Mouse (Mus musculus) layer of hippocampus, adult 18-20 months (tissue): ENCODE data around the gene Pnmt. TPM values are rescaled to one million over a fixed set of nuclear protein-coding genes. Genes with fewer than 3 reads are reported as not detected.
"Not testable (repeated sequence)": the region's sequence is repeated elsewhere in the genome, so short reads cannot be mapped to it uniquely, and the experiment has no call there.

Experiments used
- DNase-seq, 2 experiments: peaks; one replicate each; pipeline ENCODE4 v3.0.0; 2022; ENCODE audit warnings: low spot score in 2 of 2
- total RNA-seq, 2 experiments: library from RNA; stranded (reverse); gene quantifications; 2 replicates each; pipeline ENCODE4 v1.2.3; 2021

The Pnmt gene
- total RNA-seq, 2 experiments from 2014 or later, result 0.37 TPM; not detected in 1

DNA sequence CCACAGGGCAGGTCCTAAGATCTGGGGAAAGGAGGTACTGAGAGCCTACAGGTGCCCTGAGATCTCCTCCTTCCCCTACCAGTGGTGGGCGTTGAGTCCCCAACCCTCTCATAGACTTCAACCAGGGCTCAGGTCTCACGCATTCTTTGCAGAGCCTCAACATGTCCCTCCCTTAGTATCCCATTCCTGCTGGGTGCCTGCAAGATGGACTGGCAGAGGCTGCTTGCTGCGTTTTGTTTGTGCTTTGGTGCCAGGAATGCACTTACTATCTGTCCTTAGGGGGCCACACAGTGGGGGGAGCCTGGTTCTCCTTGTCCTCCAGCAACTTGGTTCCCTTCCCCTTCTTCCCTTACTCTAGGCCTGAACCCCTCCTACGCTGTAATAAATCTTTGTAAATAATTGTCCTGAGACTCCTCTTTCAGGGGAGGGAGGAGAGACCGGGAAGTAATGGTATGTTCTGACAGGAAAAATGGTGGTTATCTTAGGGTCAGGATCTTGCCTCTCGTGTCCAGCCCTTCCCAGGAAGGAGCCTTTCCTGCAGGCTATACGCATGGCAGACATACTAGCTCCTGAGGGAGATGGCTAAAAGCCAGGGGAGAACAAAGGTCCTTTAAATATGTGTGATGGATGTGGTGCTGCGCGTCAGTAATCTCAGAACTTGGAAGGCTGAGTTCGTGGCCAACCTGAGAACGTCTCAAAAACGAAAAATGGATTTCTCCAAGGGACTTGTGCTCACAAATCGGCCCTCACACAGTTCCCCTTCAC, 28.7 kb upstream of the Pnmt start:
- no peak for DNase-seq

DNA sequence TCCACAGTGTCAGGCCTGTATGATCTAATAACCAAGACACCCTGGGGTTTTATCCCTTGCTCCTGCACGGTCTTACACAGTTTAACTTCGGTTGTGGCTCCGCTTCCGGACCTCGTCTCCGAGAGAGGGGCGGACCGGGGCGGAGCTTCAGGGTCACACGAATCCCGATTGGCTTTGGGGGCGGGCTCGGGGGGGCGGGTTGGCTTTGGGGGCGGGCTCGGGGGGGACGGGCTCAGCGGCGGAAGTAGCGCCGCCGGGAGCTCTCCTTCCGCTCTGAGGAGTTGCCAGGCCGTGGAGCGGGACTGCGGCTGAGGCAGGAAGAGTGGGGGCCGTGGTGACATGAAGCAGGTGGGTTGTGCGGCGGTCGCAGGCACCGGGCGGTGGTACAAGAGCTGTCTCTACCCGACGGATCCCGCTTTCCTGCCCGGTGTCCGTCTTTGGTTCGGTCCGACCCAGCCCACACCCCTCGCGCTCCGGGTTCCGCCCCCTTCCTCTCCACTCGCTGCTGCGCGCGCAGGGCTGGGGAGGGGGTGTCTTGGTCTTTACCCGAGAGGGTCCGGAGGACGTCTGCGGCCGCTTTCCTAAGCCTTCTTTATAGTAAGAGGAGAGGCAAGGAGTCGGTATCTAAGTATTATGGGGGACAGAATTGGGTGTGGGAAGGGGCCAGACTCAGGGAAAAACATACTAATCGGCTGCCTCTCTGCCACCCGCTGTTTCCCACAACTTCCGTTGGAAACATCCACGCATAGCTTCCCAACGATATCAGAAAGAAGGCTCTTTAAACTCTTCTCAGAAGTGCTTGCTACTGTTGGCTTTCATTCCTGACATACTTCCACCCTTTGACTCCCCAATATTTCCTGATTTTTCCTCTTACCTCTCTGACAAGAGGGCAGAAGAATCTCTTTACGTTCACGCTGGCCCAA, 27.8 kb upstream of the Pnmt start, which contains the start of gene Stard3:
TSS of gene Stard3 (plus strand) at position 208 of the 923 bp plus-strand sequence.
- DNase-seq, result peak; percentile 68 to 86

DNA sequence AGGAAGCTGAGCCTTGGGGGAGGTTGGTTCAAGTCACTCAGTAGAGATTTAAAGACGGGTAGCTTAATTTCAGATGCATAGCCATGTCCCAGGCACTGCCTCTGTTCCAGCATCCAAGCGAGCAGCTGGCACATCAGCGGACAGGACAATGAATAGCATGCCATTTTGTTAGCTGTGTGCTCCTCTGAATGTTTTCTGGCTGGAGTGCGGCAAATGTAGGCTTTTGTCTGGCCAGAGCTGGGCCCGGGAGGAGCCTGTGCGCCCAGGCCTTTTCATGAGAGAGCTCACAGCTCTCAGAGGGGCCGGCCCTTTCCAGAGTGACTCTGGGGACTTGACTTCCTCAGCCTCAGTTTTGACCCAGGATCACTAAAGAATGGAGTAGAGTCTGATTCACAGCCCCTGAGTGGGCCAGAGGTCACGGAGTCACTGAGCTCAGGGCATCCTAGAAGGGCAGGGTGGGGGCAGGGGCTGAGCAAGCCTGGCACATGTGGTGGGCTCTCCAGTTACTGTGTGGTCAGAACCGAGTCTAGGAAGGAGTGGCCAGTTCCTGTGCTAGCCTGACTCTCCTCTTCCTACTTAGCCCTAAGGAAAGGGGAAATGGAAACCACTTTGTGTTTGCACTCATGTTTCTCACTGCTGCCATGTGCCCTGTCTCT, 25.3 kb upstream of the Pnmt start:
- DNase-seq, result no peak

DNA sequence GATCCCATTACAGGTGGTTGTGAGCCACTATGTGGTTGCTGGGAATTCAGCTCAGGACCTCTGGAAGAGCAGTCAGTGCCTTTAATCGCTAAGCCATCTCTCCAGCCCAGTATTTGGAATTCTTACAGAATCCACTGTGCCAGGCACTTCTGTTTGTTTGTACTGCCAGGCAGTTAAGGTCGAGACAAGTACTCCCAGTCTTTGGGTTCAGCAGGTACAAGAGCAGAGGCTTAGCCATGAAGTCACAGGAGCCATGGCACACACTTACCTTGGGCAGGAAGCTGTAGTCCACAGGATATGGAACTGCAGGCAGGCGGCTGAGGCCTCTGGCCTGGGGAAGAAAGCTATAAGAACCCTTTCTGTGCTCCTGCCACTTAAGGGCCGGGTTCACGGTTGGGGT, 22.4 kb upstream of the Pnmt start:
- DNase-seq, result no peak

DNA sequence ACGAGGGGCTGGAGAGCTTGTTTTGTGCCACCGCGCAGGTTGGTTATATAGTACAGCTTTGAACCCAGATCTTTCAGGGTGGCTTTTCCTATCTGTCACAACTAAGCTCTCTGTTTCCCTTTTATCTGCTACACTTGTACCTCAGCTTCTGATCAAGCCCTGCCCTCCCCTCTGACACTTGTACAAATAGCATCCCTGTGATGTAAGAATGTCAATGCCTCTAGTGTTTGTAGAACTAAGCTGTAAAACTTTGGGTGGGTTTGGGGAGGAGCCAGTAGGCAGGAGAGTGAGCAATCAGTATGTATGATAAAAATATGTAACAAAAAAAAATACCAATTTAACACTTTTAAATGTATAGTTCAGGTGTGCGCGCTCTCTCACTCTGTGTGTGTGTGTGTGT, 21.8 kb upstream of the Pnmt start:
- no peak for DNase-seq

DNA sequence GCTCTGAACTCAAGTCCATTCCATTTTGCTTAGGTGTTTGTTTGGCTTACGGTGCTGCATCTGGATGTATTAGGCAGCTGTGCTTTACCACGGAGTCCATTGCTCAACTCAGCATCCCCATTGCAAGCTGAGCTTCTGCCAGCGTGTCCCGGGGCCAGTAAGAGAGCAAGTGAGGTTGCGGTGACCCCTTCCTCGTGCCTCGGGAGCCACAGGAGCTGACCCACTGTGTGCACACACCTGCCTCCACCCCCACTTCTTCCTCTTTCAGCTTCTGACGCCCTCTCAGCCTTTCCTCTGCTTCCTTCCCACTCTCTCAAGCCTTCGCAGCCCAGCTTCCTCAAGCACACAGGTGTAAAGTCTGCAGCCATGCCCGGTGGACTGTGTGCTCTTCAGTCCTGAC, 20.0 kb upstream of the Pnmt start:
- no peak for DNase-seq

DNA sequence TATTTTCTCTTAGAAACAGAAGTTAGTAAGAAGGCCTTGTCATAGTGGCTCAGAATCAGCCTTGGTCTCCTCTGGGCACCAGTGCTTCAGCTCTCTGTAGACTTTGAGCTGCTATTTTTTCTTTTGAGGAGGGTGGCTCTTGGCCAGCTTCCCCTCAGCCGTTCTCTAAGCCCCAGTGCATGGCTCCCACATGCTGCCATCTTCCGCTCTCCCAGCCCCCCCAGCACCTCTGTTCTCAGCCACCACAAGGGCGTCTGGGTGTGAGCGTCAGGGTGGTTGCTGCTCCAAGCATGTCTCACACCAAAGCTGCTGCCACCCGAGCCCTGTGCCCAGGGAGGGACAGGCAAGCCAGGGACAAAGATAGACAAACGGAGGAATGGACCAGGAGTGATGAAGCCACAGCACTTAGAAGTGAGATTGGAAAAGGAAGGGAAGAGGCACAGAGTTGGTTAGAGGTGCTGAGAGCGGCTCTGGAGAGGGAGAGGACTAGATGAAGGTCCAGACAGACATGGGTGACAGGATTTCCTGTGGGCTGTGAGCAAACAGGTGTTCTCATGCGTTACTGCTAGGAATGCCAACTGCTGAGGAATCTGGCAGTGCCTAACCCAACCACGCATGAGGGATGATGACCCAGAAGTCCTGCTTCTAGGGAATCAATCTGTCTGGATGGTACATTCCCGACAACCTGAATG, 18.9 kb upstream of the Pnmt start:
- no peak for DNase-seq

DNA sequence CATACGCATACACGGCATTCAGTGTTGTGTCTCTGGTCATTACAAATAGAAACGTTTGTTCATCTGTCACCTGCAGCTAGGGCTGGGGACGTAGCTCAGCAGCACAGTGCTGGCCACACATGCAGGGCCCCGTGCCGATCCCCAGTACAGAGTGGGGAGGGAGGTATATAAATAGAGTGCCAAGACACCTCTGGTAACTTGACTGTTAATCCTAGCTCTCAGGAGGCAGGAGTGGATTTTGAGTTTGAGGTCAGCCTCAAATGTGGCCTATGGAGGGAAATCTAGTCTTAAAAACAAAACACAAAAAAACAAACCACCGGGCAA, 18.4 kb upstream of the Pnmt start:
- DNase-seq, result no peak

DNA sequence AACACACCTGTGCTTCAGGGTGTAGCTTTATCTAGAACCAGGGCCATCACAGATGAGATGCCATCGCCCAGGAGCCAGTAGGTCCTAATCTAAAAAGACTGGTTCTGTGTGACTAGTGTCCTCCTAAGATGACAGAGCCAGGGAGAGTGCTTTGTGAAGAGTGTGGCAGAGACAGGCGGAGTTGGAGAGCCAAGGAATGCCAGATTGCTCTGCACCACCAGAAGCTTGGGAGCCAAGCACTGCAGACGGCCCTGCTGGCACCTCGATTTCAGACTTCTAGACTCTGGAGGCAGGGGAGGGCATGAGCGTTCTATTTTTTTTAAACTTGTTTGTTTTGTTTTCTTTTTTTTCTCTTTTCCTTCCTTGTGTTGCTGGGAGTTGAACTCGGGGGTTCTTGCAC, 16.9 kb upstream of the Pnmt start:
- peak in 1 of 2 experiments; percentile 63 for DNase-seq

DNA sequence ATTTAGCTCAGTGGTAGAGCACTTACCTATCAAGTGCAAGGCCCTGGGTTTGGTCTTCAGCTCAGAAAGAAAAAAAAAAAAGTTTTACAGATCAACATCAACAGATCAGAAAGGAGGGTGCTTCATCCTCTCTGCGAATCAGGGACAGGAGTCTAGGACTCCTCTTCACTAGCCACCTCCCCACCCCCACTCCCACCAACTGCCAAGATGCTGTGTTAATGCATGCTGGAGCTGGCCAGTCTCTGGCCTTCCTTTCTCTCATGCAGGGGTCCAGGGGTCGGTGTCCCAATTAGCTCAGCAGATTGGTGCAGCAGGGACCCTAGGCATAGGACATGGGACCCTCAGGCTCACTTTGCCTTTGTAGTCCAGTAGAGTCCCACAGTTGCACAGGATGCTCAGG, 15.7 kb upstream of the Pnmt start:
- DNase-seq, result no peak

DNA sequence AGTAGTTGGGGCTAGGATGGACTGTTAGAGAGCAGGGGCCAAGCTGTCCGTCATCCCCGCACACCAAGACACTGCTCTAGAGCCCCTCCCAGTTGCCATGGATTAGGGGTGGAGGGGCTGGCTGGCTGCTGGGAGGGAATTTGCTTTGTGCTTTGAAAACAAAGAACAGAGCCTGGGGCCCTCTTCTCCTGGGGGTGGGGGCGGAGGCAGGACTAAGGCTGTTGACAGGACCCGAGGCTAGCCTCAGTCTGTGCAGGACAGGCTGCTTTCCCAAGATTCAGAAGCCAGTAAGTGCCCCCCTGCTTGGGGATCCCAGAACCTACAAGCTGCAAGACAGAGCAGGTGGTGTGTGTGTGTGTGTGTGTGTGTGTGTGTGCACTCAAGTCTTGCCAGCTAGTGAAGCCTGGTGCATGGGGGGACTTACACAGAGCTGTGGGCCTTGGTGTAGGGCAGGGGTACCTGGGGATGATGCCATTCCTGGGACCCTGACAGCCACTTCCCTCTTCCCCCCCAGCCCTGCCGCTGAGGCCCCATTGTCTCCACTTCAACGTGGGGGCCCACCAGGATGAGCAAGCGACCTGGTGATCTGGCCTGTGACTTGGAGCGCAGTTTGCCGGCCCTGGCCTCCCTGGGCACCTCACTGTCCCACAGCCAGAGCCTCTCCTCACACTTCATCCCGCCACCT, 14.6 kb upstream of the Pnmt start:
- DNase-seq, result no peak

DNA sequence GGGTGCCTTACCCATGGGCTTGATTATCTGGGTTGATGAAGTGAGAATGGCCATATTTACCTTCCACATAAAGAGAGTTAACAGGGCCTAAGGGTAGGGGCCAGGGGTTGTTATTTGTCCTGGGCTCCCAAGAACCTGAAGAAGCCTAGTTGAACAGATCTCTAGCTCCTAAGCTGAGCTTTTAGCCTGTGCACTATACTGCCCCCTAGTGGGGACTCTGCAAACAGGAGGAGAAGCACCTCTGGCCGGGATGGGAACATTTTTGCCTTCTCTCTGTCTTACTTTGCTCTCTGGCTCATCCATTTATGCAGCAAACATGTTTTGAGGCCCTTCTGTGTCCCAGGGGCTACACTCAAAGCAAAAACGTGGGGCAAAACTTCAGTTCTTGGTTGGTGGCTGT, 13.8 kb upstream of the Pnmt start:
- peak in 1 of 2 experiments; percentile 75 for DNase-seq

DNA sequence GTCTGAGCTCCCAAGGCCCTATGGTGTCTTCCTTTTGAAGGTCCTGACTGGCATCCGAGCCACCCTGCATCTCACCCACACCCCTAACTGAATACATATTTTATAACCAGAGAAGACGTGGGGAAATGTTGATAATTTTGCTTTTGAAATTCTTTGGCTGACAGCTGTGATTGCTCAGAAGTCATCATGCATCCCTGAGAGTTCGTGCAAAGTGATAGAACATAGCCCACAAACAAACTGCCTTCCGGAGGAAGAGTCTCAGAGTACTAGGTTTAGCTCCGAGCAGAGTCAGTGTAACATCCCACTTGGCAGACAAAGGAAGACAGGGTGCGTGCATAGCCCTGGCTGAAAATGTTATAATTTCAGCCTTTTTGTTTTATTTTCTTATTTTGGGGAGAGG, 13.0 kb upstream of the Pnmt start:
- peak in 1 of 2 experiments; percentile 62 for DNase-seq

DNA sequence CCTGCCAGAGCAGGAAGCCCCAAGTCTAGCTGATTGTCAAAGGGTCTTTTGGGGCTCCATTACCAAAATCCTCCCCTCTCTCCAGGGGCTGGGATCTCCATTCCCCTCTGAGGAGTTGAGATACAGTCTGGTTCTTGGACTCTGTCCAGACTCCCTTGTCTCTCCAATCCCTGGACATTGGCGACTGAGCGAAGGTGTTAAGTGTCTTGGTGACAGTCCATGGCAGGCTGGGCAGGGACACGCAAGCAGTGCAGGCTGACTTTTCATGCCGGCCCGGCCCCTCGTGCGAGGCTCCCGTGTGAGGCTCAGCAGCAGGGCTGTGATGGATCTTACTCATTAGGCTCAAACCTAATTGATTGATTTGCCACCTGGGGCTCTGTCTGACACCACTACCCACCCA, 12.0 kb upstream of the Pnmt start:
- no peak for DNase-seq

DNA sequence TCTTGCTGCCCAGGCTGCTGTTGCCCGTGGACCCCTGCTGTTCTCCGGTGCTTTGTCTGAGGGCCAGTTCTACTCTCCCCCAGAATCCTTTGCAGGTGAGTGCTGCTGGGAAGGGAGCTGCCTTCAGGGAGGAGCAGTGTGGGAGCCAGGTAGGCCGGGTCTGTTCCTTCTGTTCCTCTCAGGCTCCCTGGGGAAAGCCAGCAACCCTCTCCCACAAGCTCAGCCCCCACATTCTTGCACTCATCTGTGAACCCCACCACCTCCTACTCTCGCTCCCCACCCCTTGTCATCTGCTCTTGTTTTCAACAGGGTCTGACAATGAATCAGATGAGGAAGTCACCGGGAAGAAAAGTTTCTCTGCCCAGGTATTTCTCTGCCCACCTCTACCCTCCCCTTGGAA, 9.5 kb upstream of the Pnmt start:
- peak in 1 of 2 experiments; percentile 45 for DNase-seq

DNA sequence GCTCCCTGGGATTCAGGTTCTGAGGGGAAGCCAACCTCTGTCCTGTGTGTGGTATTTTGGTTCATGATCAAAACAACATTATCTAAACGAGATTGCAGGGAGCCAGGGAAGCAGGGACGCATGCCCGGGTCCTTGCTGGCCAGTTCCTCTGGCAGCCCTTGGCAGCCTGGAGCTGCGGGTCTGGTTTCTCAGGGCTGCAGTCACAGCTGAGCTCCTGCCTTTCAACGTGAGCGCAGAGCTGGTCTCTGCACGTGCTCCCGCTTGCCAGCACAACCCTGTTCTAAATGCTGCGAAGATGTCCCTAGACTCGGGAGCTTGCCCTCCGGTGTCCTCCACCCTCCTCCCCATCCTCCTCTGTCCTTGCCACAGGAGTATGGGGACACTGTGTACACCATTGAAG, 8.5 kb upstream of the Pnmt start:
- DNase-seq, result no peak

DNA sequence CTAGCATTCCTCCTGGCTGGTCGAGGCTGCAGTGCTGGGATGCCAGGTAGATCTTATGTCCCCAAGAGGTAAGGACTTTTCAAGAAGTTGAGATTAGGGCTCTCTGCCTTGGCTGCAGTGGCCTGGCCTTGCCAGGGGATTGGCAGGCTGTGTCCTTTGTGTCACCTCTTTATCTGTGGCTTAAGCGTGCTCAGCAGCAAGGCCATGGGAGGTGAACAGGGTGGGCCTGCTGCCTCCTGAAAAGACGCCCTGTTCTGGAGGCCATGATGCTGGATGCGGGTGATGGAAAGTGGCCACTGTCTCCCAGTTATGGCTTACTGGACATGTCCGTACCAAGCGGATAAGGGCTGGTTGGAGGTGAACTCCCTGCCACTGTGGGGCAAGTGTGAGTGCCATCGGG, 6.9 kb upstream of the Pnmt start:
- no peak for DNase-seq

DNA sequence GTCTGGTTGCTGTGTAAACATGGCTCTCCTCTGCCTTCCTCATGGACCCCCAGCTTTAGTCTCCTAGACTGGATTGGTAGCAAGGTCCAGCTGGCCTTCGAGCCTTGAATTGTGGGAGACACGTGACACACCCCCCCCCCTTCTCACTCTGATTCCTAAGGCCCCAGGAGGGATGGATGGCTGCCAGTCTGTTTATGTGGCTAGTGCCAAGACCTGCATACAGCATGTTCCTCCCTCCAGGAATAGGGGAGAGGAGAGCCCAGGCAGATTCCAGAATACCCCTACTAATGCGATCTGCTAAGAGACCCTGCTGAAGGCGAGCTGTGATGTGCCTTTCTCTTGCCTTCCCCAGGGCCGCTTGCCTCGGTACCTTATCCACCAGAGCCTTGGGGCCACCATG, 6.1 kb upstream of the Pnmt start:
- no peak for DNase-seq

DNA sequence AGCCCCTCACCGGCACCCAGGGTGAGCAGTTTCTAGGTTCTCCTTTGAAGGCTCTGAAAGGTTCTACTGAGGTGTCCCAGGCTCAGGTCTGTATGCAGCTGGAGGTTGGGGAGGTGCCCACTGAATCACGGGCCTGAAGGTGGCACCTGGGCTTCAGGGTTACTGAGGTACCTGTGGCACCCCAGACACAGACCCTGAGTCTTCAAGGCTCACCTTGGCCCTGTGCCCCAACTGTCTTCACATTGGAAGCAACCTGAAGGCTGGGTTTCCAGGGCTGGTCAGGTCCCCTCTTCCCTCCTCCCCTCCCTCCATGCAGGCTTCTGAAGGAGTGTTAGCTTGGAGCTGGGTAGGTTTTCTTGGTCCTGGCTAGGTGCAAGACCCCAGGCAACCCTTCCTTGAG, 4.6 kb upstream of the Pnmt start:
- DNase-seq, result no peak

DNA sequence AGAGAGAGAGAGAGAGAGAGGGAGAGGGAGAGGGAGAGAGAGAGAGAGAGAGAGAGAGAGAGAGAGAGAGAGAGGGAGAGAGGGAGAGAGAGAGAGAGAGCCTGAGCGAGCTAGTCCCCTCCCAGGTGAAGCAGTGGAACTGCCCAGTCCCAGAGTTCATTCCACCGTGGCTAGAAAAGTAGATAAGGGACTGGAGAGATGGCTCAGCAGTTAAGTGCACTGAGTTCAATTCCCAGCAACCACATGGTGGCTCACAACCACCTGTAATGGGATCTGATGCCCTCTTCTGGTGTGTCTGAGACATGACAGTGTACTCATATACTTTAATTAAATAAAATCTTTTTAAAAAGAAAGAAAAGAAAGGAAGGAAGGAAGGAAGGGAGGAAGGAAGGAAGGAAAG, 3.8 kb upstream of the Pnmt start:
- not testable (repeated sequence) for DNase-seq
